Mouse (Mus musculus): Measurements from ENCODE around the gene Phlda3. TPM values are rescaled to one million over a fixed set of nuclear protein-coding genes. Genes with fewer than 3 reads are reported as not detected.

The Phlda3 gene
- polyA plus RNA-seq, 1 experiment: 3.2 TPM

DNA sequence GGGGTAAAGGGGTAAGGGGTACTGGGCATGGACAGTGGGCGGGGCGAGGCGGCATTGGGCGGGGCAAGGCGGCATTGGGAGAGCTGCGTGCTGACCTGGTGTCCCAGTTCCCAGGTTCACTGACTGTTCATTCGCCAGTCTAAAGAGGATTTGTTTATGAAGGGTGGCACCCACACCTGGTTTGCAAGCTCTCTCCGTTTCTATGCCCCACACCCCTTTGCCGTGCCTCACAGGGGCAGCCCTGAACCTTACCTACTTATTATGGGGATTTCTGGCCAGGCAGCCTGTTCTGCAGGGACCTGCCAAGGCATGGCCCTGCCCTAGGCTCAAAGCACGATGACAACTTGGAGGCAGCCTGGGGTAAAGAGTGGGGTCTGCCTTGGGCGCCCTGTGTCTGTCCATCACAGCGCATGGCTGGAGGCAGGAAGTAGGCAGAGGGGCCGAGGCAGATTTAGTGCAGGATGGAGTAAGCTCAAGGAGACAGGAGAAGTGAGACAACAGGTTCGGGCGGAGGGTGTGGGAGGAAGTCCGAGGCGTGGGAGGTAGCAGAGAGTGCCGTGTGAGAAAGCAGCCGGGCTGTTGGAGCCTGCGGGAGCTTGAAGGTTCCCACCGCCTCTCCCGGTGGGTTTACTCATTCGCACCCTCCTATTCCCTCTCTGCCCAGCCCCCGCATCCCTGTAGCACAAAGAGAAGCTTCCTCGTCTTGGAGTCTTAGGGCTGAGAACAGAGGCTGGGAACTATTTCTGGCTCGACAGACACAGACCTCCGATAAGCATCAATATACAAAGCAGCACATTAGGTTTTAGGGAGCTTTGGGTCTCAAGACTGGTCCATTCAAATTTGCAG, 27.7 kb downstream of the Phlda3 start:
- H3K4me3 ChIP-seq (ENCODE audit: control insufficient read depth, low read depth, low read length): peak overlapping the region; percentile 52
- H3K36me3 ChIP-seq (ENCODE audit: control insufficient read depth, insufficient read depth, low read length): no peaks in the 10 kb centered on the region
- peaks cover 11% of the 10 kb centered on the region for H3K4me1 ChIP-seq (ENCODE audit: control insufficient read depth, insufficient read depth, low read length)
- no peak for TF ChIP-seq CTCF (IDR thresholded peaks at IDR 0.05; ENCODE audit: control insufficient read depth, insufficient read depth, insufficient replicate concordance, low read depth, low read length)
- TF ChIP-seq POLR2A (IDR thresholded peaks at IDR 0.05; ENCODE audit: control insufficient read depth, low read depth, low read length): no peak
- H3K27me3 ChIP-seq (ENCODE audit: control insufficient read depth, insufficient read depth, low read length): no peaks in the 10 kb centered on the region
- H3K27ac ChIP-seq (ENCODE audit: control insufficient read depth, insufficient read depth, low read depth, low read length): no peak overlapping the region

GRCm38 (mm10) chr1:135794216-135795134, 28.6 kb downstream of the Phlda3 start:
- Histone ChIP-seq H3K27me3 (ENCODE audit: control insufficient read depth, insufficient read depth, low read length) (no peaks in the 10 kb centered on the region), H3K27ac (ENCODE audit: control insufficient read depth, insufficient read depth, low read depth, low read length) (peak overlapping the region; percentile 40), H3K4me1 (ENCODE audit: control insufficient read depth, insufficient read depth, low read length) (peaks cover 11% of the 10 kb centered on the region), H3K36me3 (ENCODE audit: control insufficient read depth, insufficient read depth, low read length) (no peaks in the 10 kb centered on the region), H3K4me3 (ENCODE audit: control insufficient read depth, low read depth, low read length) (0 out of 2 replicates have a peak overlapping the region, but pooled peaks have one; percentile 8)
- no peak for TF ChIP-seq POLR2A (IDR thresholded peaks at IDR 0.05; ENCODE audit: control insufficient read depth, low read depth, low read length)
- TF ChIP-seq CTCF (IDR thresholded peaks at IDR 0.05; ENCODE audit: control insufficient read depth, insufficient read depth, insufficient replicate concordance, low read depth, low read length): no peak

DNA sequence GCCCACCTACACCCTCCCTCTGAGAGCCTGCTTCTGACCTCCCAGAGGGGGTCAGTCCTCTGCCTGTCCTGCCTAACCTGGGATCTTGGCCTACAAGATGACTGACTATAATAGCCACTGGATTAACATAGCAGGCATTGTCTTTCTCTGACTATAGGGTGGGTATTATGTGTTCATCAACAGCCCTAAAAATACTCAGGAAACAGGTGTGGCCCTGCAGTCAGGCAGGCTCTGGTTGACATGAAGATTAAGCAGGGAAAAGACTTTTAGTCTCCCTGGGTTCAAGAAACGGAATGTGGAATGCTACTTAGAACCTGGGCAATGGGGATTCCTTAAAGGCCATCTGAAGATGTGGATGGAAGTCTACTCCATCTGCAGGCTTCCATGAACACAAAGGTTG, 32.6 kb downstream of the Phlda3 start:
- Histone ChIP-seq H3K27ac (ENCODE audit: control insufficient read depth, insufficient read depth, low read depth, low read length) (no peak overlapping the region), H3K36me3 (ENCODE audit: control insufficient read depth, insufficient read depth, low read length) (no peaks in the 10 kb centered on the region), H3K27me3 (ENCODE audit: control insufficient read depth, insufficient read depth, low read length) (no peaks in the 10 kb centered on the region), H3K4me1 (ENCODE audit: control insufficient read depth, insufficient read depth, low read length) (peaks cover 10% of the 10 kb centered on the region), H3K4me3 (ENCODE audit: control insufficient read depth, low read depth, low read length) (no peak overlapping the region)
- TF ChIP-seq CTCF (IDR thresholded peaks at IDR 0.05; ENCODE audit: control insufficient read depth, insufficient read depth, insufficient replicate concordance, low read depth, low read length) (no peak), POLR2A (IDR thresholded peaks at IDR 0.05; ENCODE audit: control insufficient read depth, low read depth, low read length) (no peak)

DNA sequence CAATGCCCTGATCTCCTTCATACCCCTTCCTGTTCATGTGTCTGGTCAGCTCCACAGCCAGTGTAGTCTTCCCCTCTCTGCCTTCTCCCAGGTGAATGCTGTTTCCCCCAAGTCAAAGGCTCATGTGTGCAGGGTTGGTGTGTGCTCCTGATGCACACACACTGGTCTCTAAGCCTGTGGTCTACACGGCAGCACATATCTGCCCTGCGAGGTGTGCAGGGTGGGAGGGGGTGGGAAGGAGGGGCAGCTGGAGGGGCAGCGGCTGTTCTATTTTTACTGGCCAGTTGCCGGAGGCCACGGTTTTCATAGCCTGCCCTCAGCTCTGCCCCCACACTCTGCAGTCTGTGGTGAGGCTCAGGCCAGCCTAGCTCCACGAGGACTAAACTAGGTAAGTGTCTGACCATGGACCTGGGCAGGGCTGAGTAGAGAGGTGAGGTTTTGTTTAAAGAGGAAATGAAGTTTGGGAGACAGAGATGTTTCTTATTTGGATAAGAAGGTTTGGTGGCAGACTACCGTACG, 33.2 kb downstream of the Phlda3 start:
- no peak overlapping the region for H3K27ac ChIP-seq (ENCODE audit: control insufficient read depth, insufficient read depth, low read depth, low read length)
- H3K4me3 ChIP-seq (ENCODE audit: control insufficient read depth, low read depth, low read length): no peak overlapping the region
- no peaks in the 10 kb centered on the region for H3K27me3 ChIP-seq (ENCODE audit: control insufficient read depth, insufficient read depth, low read length)
- H3K4me1 ChIP-seq (ENCODE audit: control insufficient read depth, insufficient read depth, low read length): peaks cover 4% of the 10 kb centered on the region
- no peaks in the 10 kb centered on the region for H3K36me3 ChIP-seq (ENCODE audit: control insufficient read depth, insufficient read depth, low read length)
- TF ChIP-seq POLR2A (IDR thresholded peaks at IDR 0.05; ENCODE audit: control insufficient read depth, low read depth, low read length) (no peak), CTCF (IDR thresholded peaks at IDR 0.05; ENCODE audit: control insufficient read depth, insufficient read depth, insufficient replicate concordance, low read depth, low read length) (no peak)

GRCm38 (mm10) chr1:135800192-135800950, 34.5 kb downstream of the Phlda3 start:
- Histone ChIP-seq H3K27ac (ENCODE audit: control insufficient read depth, insufficient read depth, low read depth, low read length) (peak overlapping the region; percentile 15; the same call in 1 of the 2 replicates), H3K27me3 (ENCODE audit: control insufficient read depth, insufficient read depth, low read length) (no peaks in the 10 kb centered on the region), H3K36me3 (ENCODE audit: control insufficient read depth, insufficient read depth, low read length) (no peaks in the 10 kb centered on the region), H3K4me3 (ENCODE audit: control insufficient read depth, low read depth, low read length) (no peak overlapping the region), H3K4me1 (ENCODE audit: control insufficient read depth, insufficient read depth, low read length) (peaks cover 2% of the 10 kb centered on the region; the same call in 1 of the 2 replicates)
- no peak for TF ChIP-seq POLR2A (IDR thresholded peaks at IDR 0.05; ENCODE audit: control insufficient read depth, low read depth, low read length)
- no peak for TF ChIP-seq CTCF (IDR thresholded peaks at IDR 0.05; ENCODE audit: control insufficient read depth, insufficient read depth, insufficient replicate concordance, low read depth, low read length)

- Histone ChIP-seq H3K4me1 (ENCODE audit: control insufficient read depth, insufficient read depth, low read length) (peaks cover 2% of the 10 kb centered on the region; the same call in 1 of the 2 replicates), H3K4me3 (ENCODE audit: control insufficient read depth, low read depth, low read length) (no peak overlapping the region), H3K27me3 (ENCODE audit: control insufficient read depth, insufficient read depth, low read length) (no peaks in the 10 kb centered on the region), H3K27ac (ENCODE audit: control insufficient read depth, insufficient read depth, low read depth, low read length) (no peak overlapping the region), H3K36me3 (ENCODE audit: control insufficient read depth, insufficient read depth, low read length) (no peaks in the 10 kb centered on the region)
- TF ChIP-seq CTCF (IDR thresholded peaks at IDR 0.05; ENCODE audit: control insufficient read depth, insufficient read depth, insufficient replicate concordance, low read depth, low read length) (no peak), POLR2A (IDR thresholded peaks at IDR 0.05; ENCODE audit: control insufficient read depth, low read depth, low read length) (no peak)
These were observed 41.6 kb downstream of the Phlda3 start for GRCm38 (mm10) chr1:135807546-135807945.
